Mouse (Mus musculus) stomach, postnatal 0 days (tissue): ENCODE measurements around the gene Nlgn1.

Source experiments
- CTCF ChIP-seq: IDR thresholded peaks from 2 replicates; pipeline ENCODE4 v1.5.1; 2016; ENCODE audit warnings: antibody characterized with exemption, low read depth, mild to moderate bottlenecking, moderate library complexity
- EP300 ChIP-seq: optimal IDR thresholded peaks from 2 replicates; pipeline ENCODE3; 2016; ENCODE audit warnings: antibody characterized with exemption

- TF ChIP-seq CTCF, result no peak
- no peak for TF ChIP-seq EP300
Measured at GRCm38 (mm10) chr3:25447181-25447580, 885.1 kb downstream of the Nlgn1 start.
